24 mouse cellular contexts compared by ENCODE assay signal in genomic region chr5:107077900-107078299, GRCm38 (mm10).
"Had no signal": no experiment of that assay in that cellular context is flagged by ENCODE, and none has a peak within 500 bp of the region (broad histone marks: within the 10 kb centered on the region; RNA-seq: fewer than 3 reads in every experiment).

No protein-coding gene starts in this region.

- H3K4me3 ChIP-seq: layer of hippocampus, adult 2 months; limb, embryonic 10.5 days; limb, embryonic 13.5 days; liver, embryonic 12.5 days; liver, embryonic 15.5 days; lung, embryonic 15.5 days; megakaryocyte, embryonic 14.5 days; midbrain, embryonic 10.5 days; midbrain, embryonic 13.5 days; myocyte; neural tube, embryonic 13.5 days had no signal

- H3K9me3 ChIP-seq: limb, embryonic 10.5 days; limb, embryonic 13.5 days; liver, embryonic 12.5 days; liver, embryonic 15.5 days; lung, embryonic 15.5 days; megakaryocyte, embryonic 14.5 days; midbrain, embryonic 10.5 days; midbrain, embryonic 13.5 days; neural tube, embryonic 13.5 days had no signal

- H3K27ac ChIP-seq: kidney, postnatal 0 days; layer of hippocampus, adult 2 months; limb, embryonic 10.5 days; limb, embryonic 13.5 days; liver, embryonic 12.5 days; liver, embryonic 15.5 days; lung, embryonic 15.5 days; midbrain, embryonic 10.5 days; midbrain, embryonic 13.5 days; neural tube, embryonic 13.5 days had no signal

- H3K9ac ChIP-seq: limb, embryonic 13.5 days; liver, embryonic 12.5 days; liver, embryonic 15.5 days; lung, embryonic 15.5 days; midbrain, embryonic 13.5 days; neural tube, embryonic 13.5 days had no signal

- H3K4me2 ChIP-seq: limb, embryonic 13.5 days; liver, embryonic 12.5 days; liver, embryonic 15.5 days; lung, embryonic 15.5 days; midbrain, embryonic 13.5 days; neural tube, embryonic 13.5 days had no signal

- H3K36me3 ChIP-seq: limb, embryonic 10.5 days; limb, embryonic 13.5 days; liver, embryonic 12.5 days; liver, embryonic 15.5 days; lung, embryonic 15.5 days; midbrain, embryonic 10.5 days; midbrain, embryonic 13.5 days; neural tube, embryonic 13.5 days had no signal

- H3K27me3 ChIP-seq: liver, embryonic 12.5 days; lung, embryonic 15.5 days; midbrain, embryonic 13.5 days; neural tube, embryonic 13.5 days had no signal

- ATAC-seq: liver, embryonic 12.5 days; midbrain, embryonic 13.5 days; midbrain, embryonic 16.5 days had no signal

- DNase-seq: kidney, postnatal 25 days; layer of hippocampus, adult 9-11 months; liver; lung, adult 18-20 months; lung, postnatal 10 days; lung, postnatal 36 days; retina, postnatal 1 day; right cerebral cortex, postnatal 25 days; thymus, adult 2 months; thymus, postnatal 14 days; thymus, postnatal 4 days had no signal
